Mouse (Mus musculus): Measurements from ENCODE around the gene Rab22a.

DNA sequence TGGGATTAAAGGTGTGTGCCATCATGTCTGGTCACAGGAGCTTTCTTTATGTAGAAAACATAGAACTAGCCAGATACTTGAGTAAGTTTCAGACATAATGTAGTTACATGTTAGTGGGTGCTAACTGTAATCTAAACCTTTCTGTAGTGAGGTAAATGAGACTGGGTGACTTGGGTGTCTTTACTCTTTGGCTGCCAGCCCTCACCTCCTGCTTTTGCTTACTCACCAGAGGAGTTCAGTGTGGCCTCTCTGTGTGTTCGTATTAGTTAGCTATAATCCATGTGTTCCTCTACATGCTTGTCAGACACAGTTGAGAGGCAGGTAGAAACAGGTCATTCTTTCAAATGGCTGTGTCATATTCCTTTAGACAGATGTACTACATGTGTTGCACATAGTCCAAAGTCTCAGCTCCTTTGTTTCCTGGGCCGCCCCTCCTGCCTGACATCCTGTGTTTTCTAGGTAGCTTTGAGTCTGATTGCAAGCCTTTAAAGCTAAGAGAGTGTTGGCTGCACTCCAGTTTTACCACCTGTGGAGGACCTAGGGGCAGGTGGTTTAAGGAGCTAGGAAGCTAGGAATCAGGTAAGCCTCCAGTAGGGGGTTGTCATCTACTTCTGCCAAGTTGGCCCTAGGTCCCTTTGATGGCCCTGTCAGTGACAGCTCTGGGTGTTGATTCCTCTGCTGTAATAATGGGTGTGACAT, 89.5 kb downstream of the Rab22a start:
- TF ChIP-seq CTCF (IDR thresholded peaks at IDR 0.05; ENCODE audit: low read depth), result no peak
- TF ChIP-seq EP300 (IDR thresholded peaks at IDR 0.05; ENCODE audit: low read depth), result no peak

Data from liver, postnatal 0 days (tissue).